12 mouse cellular contexts compared by ENCODE assay signal in genomic region chr1:183510759-183511158, GRCm38 (mm10).
A peak's percentile ranks its signal among the peaks of the same experiment; 100 is the strongest.
DNase-seq lines count a peak whose midpoint lies in the region; ATAC-seq lines count a peak whose summit lies in the region.
"Had no signal": no experiment of that assay in that cellular context is flagged by ENCODE, and none has a peak within 500 bp of the region (broad histone marks: within the 10 kb centered on the region; RNA-seq: fewer than 3 reads in every experiment).

No protein-coding gene starts in this region.

- DNase-seq in adrenal gland, adult 2 months = peak; percentile 6
- no peak for DNase-seq in adrenal gland, postnatal 14 days
- DNase-seq in kidney, postnatal 14 days = peak; percentile 14
- no peak for DNase-seq in kidney, adult 9 months
- DNase-seq in B cell, adult 2 months = peak; percentile 30 to 39
- DNase-seq in adipocyte (ENCODE audit: low spot score) = no peak
- DNase-seq in left cerebral cortex, adult 8-10 months (ENCODE audit: low spot score in 2 of 2) = no peak
- DNase-seq: adrenal gland, postnatal 10 days; cerebellum, adult 8-10 months; kidney, adult 18-20 months had no signal

- peak; percentile 42 to 45; a peak in 2 of 4 replicates for ATAC-seq in hematopoietic stem cell, adult 5-6 weeks (replicated peaks in 1 of 2; ENCODE audit: insufficient read depth in 1 of 2, low FRiP score in 2 of 2, low TSS enrichment in 1 of 2, low read depth in 1 of 2, poor library complexity in 2 of 2, severe bottlenecking in 2 of 2)
- ATAC-seq: Patski had no signal

Comparison
In these comparisons a context has a peak if more than half of its experiments do, and no peak if none do; other contexts are left out.
1. DNase-seq: peak in adrenal gland, adult 2 months (single experiment), kidney, postnatal 14 days (single experiment) and B cell, adult 2 months (2 of 2); none in adrenal gland, postnatal 14 days (single experiment), kidney, adult 9 months (single experiment), adipocyte (single experiment) and left cerebral cortex, adult 8-10 months (0 of 2).